Mouse (Mus musculus): ENCODE measurements around the gene Plpp7. TPM values are rescaled to one million over a fixed set of nuclear protein-coding genes. Genes with fewer than 3 reads are reported as not detected.

Plpp7 gene
- polyA plus RNA-seq, 1 experiment = 3.3 TPM

DNA sequence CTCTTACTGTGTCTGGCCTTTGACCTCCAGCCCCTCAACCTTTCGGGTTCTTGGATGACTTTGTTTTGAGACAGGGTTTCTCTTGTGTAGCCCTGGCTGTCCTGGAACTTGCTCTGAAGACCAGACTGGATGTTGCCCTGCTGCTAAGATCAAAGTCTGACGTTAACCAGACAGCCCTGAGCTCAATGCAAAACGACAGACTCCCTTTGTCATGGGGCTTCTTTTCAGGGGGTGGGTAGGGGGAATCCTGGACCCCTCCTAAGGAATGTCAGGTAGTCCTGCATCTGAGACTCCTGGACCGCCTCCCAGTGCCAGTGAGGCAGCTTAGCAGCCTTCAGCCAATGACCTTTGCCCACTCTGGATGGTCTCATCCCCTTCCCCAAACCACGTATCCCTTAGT is 36.6 kb upstream of the Plpp7 start:
- Histone ChIP-seq H3K27me3 (replicated peaks) (no peaks in the 10 kb centered on the region), H3K4me3 (replicated peaks) (no peak overlapping the region), H3K4me1 (peaks cover 88% of the 10 kb centered on the region), H3K9me3 (no peaks in the 10 kb centered on the region), H3K36me3 (replicated peaks; ENCODE audit: low read length) (peaks cover 44% of the 10 kb centered on the region)
- TF ChIP-seq FLI1 (IDR thresholded peaks at IDR 0.05; ENCODE audit: low read length) (no peak), GATA1 (IDR thresholded peaks at IDR 0.05; ENCODE audit: borderline replicate concordance, low read length) (no peak)

DNA sequence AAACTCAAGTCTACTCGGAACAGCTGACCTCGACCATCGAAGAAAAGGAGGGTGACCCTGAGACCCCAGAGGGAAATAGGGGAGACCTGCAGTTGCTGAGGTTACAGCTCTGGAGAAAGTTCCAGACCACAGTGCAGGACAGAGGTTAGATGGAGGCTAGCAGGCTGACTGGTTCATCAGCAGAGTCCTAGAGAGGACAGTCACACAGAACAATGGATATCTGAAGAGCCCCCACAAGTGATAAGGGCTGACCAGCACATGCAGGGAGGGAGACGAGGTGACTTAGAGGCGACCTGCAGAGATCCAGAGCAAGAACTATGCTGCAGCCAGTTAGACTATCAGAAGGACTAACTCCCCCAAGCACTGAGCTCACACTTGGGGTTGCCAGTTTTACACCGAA is 35.7 kb upstream of the Plpp7 start:
- H3K9me3 ChIP-seq = no peaks in the 10 kb centered on the region
- peaks cover 94% of the 10 kb centered on the region for H3K4me1 ChIP-seq
- H3K27me3 ChIP-seq (replicated peaks) = no peaks in the 10 kb centered on the region
- no peak overlapping the region for H3K4me3 ChIP-seq (replicated peaks)
- H3K36me3 ChIP-seq (replicated peaks; ENCODE audit: low read length) = peaks cover 46% of the 10 kb centered on the region
- TF ChIP-seq FLI1 (IDR thresholded peaks at IDR 0.05; ENCODE audit: low read length) (no peak), GATA1 (IDR thresholded peaks at IDR 0.05; ENCODE audit: borderline replicate concordance, low read length) (no peak)

DNA sequence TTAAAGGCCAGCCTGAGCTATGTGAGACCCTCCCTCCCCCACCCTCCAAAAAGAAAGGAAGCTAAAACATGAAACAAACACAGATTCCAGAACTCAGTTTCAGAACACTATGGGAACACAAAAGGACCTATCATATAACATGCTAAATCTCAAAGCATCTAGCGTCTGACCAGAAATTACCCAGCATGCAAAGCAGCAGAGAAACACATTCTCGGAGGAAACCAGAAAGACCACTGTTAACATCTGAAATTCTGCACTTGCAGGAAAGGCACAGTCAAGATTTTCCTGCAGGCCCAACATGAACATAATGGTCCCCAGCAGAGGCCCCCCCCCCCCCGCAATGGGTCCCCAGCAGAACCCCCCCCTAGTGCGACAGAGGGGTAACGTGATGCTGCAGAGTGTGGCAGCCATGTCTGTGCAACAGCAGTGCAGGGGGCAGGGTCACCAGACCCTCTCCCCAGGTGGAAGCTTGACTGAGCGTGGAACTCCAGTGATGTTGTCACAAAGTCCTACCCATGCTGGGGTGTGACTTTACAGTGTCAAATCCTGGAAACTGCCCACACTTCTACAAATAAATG is 35.0 kb upstream of the Plpp7 start:
- H3K27me3 ChIP-seq (replicated peaks) = no peaks in the 10 kb centered on the region
- no peaks in the 10 kb centered on the region for H3K9me3 ChIP-seq
- H3K4me1 ChIP-seq = peaks cover 94% of the 10 kb centered on the region
- H3K36me3 ChIP-seq (replicated peaks; ENCODE audit: low read length) = peaks cover 48% of the 10 kb centered on the region
- no peak overlapping the region for H3K4me3 ChIP-seq (replicated peaks)
- TF ChIP-seq GATA1 (IDR thresholded peaks at IDR 0.05; ENCODE audit: borderline replicate concordance, low read length) (no peak), FLI1 (IDR thresholded peaks at IDR 0.05; ENCODE audit: low read length) (no peak)

DNA sequence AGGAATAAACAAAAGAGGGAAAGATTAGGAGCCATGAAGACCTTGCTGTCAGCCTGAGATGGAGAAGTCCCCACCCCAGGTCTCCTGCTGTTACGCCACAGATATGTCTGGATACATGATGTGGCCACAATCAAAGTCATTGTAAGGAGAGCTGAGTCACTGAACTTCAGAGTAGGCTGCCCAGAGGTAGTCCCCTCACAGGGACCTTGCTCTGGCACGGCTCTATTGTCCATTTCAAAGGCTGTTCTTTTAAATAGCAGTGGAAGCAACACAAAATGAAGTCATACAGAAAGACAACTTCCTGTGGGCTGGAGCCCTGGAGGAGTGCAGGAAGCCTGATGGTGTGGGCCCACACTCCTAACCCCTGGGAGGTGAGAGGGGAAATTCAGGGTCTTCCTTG is 34.1 kb upstream of the Plpp7 start:
- H3K36me3 ChIP-seq (replicated peaks; ENCODE audit: low read length) = peaks cover 56% of the 10 kb centered on the region
- peaks cover 97% of the 10 kb centered on the region for H3K4me1 ChIP-seq

DNA sequence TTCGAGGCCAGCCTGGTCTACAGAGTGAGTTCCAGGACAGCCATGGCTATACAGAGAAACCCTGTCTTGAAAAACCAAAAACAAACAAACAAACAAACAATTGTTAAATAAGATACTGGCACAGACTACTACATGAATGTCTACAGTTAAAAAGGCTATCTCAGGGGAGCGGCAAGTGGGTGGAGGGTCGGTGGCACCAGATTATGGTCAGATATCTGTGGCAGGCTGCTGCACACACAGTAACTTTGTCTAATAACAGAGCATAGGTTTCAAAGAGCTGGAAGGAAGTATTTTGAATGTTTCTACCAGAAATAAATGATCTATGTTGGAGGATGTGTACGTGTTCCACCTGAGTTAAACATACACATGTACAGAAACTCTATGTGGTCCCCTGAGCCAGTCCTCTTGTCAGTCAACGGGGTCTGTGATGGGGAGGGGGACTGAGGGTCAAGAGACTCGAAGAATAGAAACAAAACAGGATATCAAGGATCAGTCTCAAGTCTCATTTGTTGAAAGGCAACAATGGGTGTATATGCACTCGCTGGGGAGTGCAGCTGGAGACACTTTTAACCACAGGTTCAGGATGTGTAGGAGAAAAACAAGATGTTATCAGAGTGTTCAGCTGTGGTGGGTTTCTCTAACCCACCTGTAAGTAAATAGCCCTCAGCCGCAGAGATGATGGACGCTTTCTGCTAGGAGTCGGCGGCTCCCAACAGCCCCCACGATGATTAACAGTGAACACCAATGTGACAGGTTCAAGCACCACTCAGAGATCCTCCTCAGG is 33.4 kb upstream of the Plpp7 start:
- no peaks in the 10 kb centered on the region for H3K9me3 ChIP-seq
- H3K4me1 ChIP-seq = peaks cover 98% of the 10 kb centered on the region
- no peaks in the 10 kb centered on the region for H3K27me3 ChIP-seq (replicated peaks)
- no peak for TF ChIP-seq FLI1 (IDR thresholded peaks at IDR 0.05; ENCODE audit: low read length)
- TF ChIP-seq GATA1 (IDR thresholded peaks at IDR 0.05; ENCODE audit: borderline replicate concordance, low read length) = no peak
- peaks cover 61% of the 10 kb centered on the region for H3K36me3 ChIP-seq (replicated peaks; ENCODE audit: low read length)
- no peak overlapping the region for H3K4me3 ChIP-seq (replicated peaks)

More for the DNA sequence above, 34.1 kb upstream of the Plpp7 start:
- Histone ChIP-seq H3K27me3 (replicated peaks) (no peaks in the 10 kb centered on the region), H3K4me3 (replicated peaks) (peak overlapping the region; percentile 33), H3K9me3 (no peaks in the 10 kb centered on the region)
- no peak for TF ChIP-seq FLI1 (IDR thresholded peaks at IDR 0.05; ENCODE audit: low read length)
- no peak for TF ChIP-seq GATA1 (IDR thresholded peaks at IDR 0.05; ENCODE audit: borderline replicate concordance, low read length)

DNA sequence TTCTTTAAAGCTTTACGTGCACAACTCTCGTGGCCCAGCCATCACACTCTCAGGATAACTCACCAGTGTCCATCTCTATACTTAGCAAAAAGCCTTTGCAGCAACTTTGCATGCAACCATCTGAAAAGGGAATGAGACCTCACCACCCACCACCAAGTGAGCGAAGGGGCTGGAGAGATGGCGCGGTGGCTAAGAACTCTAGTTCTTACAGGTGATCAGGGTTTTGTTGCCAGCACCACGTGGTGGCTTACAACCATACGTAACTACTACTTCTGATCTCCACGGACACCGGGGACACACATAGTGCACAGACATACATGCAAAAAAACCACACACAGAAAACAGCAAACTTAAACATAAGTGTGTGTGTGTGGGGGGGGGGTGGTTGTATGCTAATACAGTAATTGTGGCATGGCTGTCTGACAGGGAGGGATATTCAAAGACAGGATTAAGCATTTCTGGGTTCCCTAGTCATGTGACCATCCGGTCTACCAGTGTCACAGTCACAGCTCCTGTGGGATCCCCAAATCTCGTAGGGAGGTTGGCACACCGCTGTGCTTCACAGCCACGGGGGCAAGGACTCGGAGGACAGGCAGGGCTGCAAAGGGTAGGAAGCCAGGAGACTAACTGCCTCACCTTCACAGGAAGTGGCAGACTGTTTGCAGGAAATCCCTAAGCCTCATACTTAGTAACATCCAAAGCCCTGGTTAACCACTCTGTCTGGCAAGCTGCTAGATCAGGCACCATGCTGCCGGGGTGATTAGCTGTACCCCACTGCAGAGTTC is 32.5 kb upstream of the Plpp7 start:
- TF ChIP-seq GATA1 (IDR thresholded peaks at IDR 0.05; ENCODE audit: borderline replicate concordance, low read length) = no peak
- TF ChIP-seq FLI1 (IDR thresholded peaks at IDR 0.05; ENCODE audit: low read length) = no peak
- H3K27me3 ChIP-seq (replicated peaks) = no peaks in the 10 kb centered on the region
- H3K36me3 ChIP-seq (replicated peaks; ENCODE audit: low read length) = peaks cover 65% of the 10 kb centered on the region
- peak overlapping the region; percentile 76 for H3K4me3 ChIP-seq (replicated peaks)
- H3K4me1 ChIP-seq = peaks cover 98% of the 10 kb centered on the region
- no peaks in the 10 kb centered on the region for H3K9me3 ChIP-seq

DNA sequence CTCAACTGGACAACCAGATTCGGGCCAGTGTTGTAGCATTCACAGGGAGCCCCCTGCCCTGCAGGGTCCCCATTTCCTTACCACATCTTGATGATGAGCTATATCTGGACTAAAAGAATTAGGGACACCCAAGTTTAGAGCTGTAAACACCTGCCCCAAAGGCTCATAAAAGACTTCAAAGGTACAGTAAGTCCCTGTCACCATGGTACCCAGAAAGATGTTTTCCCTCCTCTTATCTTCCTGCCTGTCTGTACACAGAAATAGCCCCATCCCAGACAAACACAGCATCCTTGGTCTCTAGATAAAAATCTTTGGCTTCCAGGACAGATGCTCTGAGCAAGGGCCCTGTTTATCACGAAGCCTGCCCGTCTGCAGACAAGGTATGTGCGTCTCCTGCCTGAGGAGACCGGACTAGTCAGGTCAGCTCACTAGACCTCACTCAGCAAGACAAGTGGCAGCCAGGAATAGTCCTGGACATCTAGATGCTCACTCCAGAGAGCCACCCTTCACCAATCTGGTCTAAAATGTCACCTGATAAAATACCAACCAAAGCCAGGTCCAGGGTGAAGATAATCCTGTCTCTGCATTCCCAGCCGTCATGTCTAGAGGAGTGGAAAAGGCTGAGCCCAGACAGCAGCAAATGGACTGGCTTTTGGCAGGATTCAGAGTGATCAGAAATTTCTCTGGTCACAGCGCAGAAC is 31.7 kb upstream of the Plpp7 start:
- no peaks in the 10 kb centered on the region for H3K9me3 ChIP-seq
- no peaks in the 10 kb centered on the region for H3K27me3 ChIP-seq (replicated peaks)
- H3K4me3 ChIP-seq (replicated peaks) = peak overlapping the region; percentile 29
- TF ChIP-seq FLI1 (IDR thresholded peaks at IDR 0.05; ENCODE audit: low read length) (no peak), GATA1 (IDR thresholded peaks at IDR 0.05; ENCODE audit: borderline replicate concordance, low read length) (no peak)
- peaks cover 67% of the 10 kb centered on the region for H3K36me3 ChIP-seq (replicated peaks; ENCODE audit: low read length)
- peaks cover 100% of the 10 kb centered on the region for H3K4me1 ChIP-seq

DNA sequence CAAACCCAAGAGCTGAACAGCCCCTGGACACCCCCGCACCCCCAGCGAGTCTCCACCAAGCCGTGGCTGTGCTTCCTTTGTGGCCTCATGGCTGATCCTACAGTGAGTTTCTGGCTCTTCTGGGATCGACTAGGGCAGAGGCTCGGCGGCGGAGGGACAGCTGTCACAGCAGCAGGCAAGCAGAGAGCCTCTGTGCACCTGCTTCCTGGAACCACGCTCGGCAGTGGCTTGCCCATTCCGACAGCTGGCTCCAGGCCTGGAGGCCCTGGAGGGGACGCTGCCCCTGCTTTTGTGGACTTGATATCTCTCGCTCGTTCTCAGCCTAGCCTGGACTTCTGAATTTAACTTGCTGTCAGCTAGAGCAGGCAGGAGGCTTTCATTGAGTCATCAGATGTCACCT is 30.4 kb upstream of the Plpp7 start:
- H3K36me3 ChIP-seq (replicated peaks; ENCODE audit: low read length) = peaks cover 76% of the 10 kb centered on the region
- peaks cover 100% of the 10 kb centered on the region for H3K4me1 ChIP-seq
- peak overlapping the region; percentile 64 for H3K4me3 ChIP-seq (replicated peaks)
- H3K27me3 ChIP-seq (replicated peaks) = no peaks in the 10 kb centered on the region
- TF ChIP-seq GATA1 (IDR thresholded peaks at IDR 0.05; ENCODE audit: borderline replicate concordance, low read length) = no peak
- no peak for TF ChIP-seq FLI1 (IDR thresholded peaks at IDR 0.05; ENCODE audit: low read length)
- H3K9me3 ChIP-seq = no peaks in the 10 kb centered on the region

DNA sequence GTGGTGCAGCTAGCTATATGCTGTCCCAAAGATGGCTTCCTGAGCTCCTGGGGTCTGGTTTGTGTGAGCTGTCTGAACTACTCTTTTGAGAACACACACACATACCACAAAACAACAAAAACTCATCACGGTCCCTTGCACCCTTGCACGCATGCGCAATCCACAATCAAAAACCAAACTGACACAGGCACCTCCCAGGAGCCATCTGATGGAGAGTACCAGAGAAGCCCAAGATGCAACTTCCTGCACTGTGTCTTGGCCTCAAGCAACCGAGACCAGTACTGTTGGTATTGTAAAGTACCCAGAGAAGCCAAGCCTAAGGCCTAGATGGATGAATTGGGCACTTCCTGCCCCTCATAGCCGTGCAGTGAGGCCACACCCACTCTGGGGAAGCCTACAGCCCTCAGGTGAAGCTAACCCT is 29.9 kb upstream of the Plpp7 start:
- Histone ChIP-seq H3K4me3 (replicated peaks) (no peak overlapping the region), H3K27me3 (replicated peaks) (no peaks in the 10 kb centered on the region), H3K4me1 (peaks cover 95% of the 10 kb centered on the region), H3K9me3 (no peaks in the 10 kb centered on the region), H3K36me3 (replicated peaks; ENCODE audit: low read length) (peaks cover 81% of the 10 kb centered on the region)
- TF ChIP-seq GATA1 (IDR thresholded peaks at IDR 0.05; ENCODE audit: borderline replicate concordance, low read length) (no peak), FLI1 (IDR thresholded peaks at IDR 0.05; ENCODE audit: low read length) (no peak)

Data from megakaryocyte, embryonic 14.5 days (primary cell).